Mouse (Mus musculus): ENCODE data around the gene Qrfp. TPM values are rescaled to one million over a fixed set of nuclear protein-coding genes. Genes with fewer than 3 reads are reported as not detected.

Gene Qrfp
- total and polyA plus RNA-seq, 2 experiments from 2014 or later: 0.06 to 0.19 TPM

DNA sequence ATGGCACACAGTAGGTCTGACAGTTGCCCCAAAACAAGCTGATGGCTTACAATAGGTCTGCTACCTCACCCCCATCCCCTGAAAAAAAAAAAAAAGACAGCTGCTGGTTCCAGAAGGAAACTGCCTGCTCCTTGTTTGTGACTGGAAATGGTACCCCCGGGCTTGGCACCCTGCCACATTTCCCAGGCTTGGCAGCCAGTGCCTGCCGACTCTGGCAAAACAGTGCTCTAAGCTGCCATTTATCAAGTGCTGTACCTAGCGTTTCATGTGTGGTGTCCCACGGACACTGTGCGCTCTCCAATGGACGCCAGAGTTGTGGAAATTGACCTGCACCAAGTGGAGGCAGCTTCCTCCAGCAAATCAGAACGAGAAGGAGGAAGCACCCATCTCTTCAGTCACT, 17.5 kb upstream of the Qrfp start:
- no peaks in the 10 kb centered on the region for H3K9me3 ChIP-seq (ENCODE audit: low read length)
- 9% methylated on average over 7 of the region's 7 CpGs for WGBS
- H3K4me3 ChIP-seq (ENCODE audit: low read depth, low read length): no peak overlapping the region
- H3K27me3 ChIP-seq (ENCODE audit: insufficient read depth, low read length): no peaks in the 10 kb centered on the region
- DNase-seq: peak; percentile 91
- H3K9ac ChIP-seq: no peak overlapping the region
- H3K4me1 ChIP-seq (ENCODE audit: insufficient read depth): peaks cover 15% of the 10 kb centered on the region
- 0 out of 2 replicates have a peak overlapping the region, but pooled peaks have one; percentile 13 for H3K4me2 ChIP-seq (ENCODE audit: low read depth)
- H3K36me3 ChIP-seq (ENCODE audit: insufficient read depth): no peaks in the 10 kb centered on the region
- no peak overlapping the region for H3K27ac ChIP-seq (ENCODE audit: low read depth, low read length)
- TF ChIP-seq CTCF (IDR thresholded peaks at IDR 0.05; ENCODE audit: low read depth): no peak
- peak; percentile 65 for ATAC-seq

DNA sequence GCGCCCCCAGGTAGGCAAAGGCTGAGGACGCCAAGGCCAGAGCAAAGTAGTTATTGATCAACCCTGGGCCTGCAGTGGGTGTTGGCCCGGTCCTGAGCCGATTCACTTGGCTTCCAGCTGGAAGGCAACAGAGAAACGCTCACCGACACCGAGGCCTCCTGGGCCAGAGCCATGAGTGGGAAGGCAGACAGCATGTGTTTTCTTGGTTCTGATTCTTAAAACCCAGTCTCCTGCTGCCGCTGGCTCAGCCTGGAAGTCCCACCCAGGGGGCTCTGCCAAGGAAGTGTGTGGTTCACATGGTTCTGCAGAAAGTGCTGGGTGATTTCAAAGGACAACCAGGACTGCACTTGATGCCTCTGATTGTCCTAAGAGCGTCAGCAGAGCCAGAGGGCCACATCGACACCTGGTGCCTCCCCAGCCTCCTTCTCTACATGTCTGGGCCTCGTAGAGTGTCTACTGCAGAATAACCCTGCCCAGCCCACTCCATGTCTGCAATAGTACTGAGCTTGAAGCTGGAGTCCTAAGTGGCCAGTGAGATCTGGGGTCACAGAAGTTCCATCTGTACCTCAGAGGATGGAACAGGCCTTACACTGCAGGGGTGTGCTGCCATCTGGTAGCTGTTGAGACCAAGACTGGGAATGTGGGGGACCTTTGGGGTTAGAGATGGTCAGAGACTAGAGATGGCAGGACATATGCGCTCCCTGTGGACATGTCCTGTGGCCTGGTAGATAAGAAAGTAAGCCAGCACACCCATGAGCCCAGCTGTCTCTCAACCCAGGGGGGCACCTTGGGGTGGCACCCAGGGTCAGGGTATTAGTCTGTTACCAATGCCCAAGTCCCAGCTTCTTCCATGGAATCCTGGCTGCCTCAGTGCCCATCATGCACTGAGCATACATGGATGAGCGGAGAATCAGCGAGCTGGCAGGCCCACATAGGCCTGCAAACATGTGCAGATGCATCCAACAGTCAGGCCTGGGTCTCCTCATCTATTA, 16.0 kb upstream of the Qrfp start:
- no peaks in the 10 kb centered on the region for H3K27me3 ChIP-seq (ENCODE audit: insufficient read depth, low read length)
- H3K9me3 ChIP-seq (ENCODE audit: low read length): no peaks in the 10 kb centered on the region
- no peak overlapping the region for H3K9ac ChIP-seq
- ATAC-seq (no peak), DNase-seq (no peak)
- peaks cover 21% of the 10 kb centered on the region for H3K4me1 ChIP-seq (ENCODE audit: insufficient read depth)
- WGBS: 73% methylated on average over 14 of the region's 14 CpGs
- no peak overlapping the region for H3K27ac ChIP-seq (ENCODE audit: low read depth, low read length)
- no peak overlapping the region for H3K4me2 ChIP-seq (ENCODE audit: low read depth)
- H3K4me3 ChIP-seq (ENCODE audit: low read depth, low read length): no peak overlapping the region
- TF ChIP-seq CTCF (IDR thresholded peaks at IDR 0.05; ENCODE audit: low read depth): no peak
- H3K36me3 ChIP-seq (ENCODE audit: insufficient read depth): no peaks in the 10 kb centered on the region

DNA sequence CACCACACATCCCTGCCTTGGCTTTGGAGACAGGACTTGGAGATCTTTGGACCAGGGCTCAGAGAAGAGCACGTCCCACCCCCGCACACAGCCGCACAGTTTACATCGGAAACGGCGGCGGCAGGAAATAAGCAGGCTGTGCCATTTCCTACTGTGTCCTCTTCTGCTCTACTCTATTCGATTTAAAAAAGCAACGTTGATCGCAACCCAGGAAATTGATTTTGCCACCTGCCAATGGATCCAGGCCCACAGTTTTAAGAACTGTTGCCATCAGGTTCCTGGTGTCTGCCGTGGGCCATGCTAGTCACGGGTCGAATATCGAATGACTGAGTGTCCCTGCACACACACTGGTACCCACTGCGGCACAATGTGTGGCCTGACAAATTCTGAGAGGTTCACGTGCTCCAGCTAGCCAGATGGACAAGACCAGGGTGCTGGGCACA, 15.1 kb upstream of the Qrfp start:
- H3K27me3 ChIP-seq (ENCODE audit: insufficient read depth, low read length): no peaks in the 10 kb centered on the region
- no peak overlapping the region; the same call in 1 of the 2 replicates for H3K9ac ChIP-seq
- H3K4me1 ChIP-seq (ENCODE audit: insufficient read depth): peaks cover 21% of the 10 kb centered on the region
- no peaks in the 10 kb centered on the region for H3K36me3 ChIP-seq (ENCODE audit: insufficient read depth)
- H3K27ac ChIP-seq (ENCODE audit: low read depth, low read length): no peak overlapping the region
- H3K4me2 ChIP-seq (ENCODE audit: low read depth): no peak overlapping the region
- DNase-seq: no peak
- ATAC-seq: no peak
- H3K9me3 ChIP-seq (ENCODE audit: low read length): no peaks in the 10 kb centered on the region
- 57% methylated on average over 16 of the region's 16 CpGs for WGBS
- H3K4me3 ChIP-seq (ENCODE audit: low read depth, low read length): no peak overlapping the region
- TF ChIP-seq CTCF (IDR thresholded peaks at IDR 0.05; ENCODE audit: low read depth): no peak

DNA sequence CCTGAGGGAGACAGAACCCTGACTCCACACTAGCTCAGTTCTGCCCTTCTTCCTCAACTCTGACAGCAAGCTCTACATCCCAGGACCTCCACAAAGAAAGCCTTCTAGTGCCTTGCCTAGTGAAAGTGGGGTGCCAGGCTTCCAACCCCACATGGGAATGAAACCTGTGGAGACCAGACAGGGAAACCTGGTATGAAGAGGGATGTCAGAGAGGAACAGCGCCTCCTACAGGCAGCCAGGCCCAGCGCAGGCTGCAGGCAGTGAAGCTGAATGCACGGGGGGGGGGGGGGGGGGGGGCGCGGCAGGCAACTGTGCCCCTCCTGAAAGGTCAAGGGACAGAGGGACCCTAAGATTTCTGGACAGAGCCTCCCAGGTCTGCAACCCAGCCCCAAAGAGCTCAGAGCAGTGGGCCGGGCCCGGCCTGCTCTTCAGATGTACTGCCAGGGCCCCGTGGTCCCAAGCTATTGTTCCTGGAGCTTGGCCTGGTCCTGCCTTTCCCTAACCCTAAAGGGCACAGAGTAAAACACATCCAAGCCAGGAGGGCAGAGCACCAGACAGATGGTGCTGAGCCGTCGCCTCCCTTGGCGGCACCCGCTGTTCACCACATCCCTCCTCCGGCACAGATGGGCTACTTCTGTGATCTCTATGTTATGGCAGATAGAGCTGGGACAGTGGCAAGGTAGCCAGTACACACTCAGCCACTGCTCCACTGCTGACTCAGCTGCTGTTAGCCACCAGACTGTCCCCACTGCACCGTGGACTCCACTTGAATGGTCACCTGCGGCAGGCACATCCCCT, 13.8 kb upstream of the Qrfp start:
- ATAC-seq (no peak), DNase-seq (peak; percentile 57)
- Histone ChIP-seq H3K9me3 (ENCODE audit: low read length) (no peaks in the 10 kb centered on the region), H3K27me3 (ENCODE audit: insufficient read depth, low read length) (no peaks in the 10 kb centered on the region), H3K27ac (ENCODE audit: low read depth, low read length) (no peak overlapping the region), H3K4me3 (ENCODE audit: low read depth, low read length) (no peak overlapping the region), H3K9ac (no peak overlapping the region), H3K36me3 (ENCODE audit: insufficient read depth) (no peaks in the 10 kb centered on the region), H3K4me2 (ENCODE audit: low read depth) (no peak overlapping the region), H3K4me1 (ENCODE audit: insufficient read depth) (peaks cover 21% of the 10 kb centered on the region)
- TF ChIP-seq CTCF (IDR thresholded peaks at IDR 0.05; ENCODE audit: low read depth): peak; percentile 61
- WGBS: 61% methylated on average over 12 of the region's 15 CpGs

DNA sequence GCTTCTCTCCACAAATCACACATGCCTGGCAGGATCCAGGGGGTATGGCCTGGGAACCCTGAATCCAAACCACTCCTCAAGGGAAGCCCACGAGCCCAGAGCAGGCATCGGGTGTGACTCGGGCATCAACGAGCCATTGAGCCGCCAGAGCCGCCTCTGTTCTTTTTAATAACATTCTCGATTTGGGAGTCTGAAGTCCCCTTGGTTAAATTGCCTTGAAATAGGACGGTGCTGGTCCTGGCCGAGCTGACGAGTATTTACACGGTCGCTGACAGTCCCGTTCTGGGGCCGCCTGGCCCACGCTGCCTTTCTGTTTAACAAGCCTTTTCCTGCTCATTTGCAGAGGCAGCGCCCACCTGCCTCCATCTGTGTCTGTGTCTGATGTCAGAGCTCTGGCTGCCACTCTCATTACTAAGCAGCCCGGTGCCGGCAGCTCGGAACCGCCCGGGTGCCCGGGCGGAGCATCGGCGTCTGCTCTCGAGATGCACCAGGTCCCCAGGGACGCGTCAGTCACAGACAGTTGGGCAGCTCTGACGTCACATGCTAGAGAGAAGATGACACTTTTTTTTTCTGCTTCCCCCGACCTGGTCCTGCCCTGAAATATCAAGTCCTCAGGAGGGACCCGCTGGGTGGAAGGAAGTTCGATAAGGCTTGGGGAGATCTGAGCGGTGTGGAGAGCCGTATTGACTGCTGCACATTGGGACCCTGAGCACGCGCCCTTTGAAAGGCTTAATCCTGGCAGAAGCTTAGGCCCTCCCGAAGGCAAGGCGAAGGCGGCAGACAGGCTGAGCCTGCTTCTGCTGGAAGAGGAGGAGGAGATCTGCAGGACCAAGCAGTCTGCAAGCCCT, 12.4 kb upstream of the Qrfp start:
- Histone ChIP-seq H3K4me2 (ENCODE audit: low read depth) (peak overlapping the region; percentile 43), H3K27me3 (ENCODE audit: insufficient read depth, low read length) (no peaks in the 10 kb centered on the region), H3K9ac (peak overlapping the region; percentile 26; the same call in 1 of the 2 replicates), H3K27ac (ENCODE audit: low read depth, low read length) (0 out of 2 replicates have a peak overlapping the region, but pooled peaks have one; percentile 21), H3K36me3 (ENCODE audit: insufficient read depth) (no peaks in the 10 kb centered on the region), H3K9me3 (ENCODE audit: low read length) (no peaks in the 10 kb centered on the region), H3K4me1 (ENCODE audit: insufficient read depth) (peaks cover 21% of the 10 kb centered on the region), H3K4me3 (ENCODE audit: low read depth, low read length) (peak overlapping the region; percentile 22)
- peak; percentile 72 for DNase-seq
- ATAC-seq: peak; percentile 72
- TF ChIP-seq CTCF (IDR thresholded peaks at IDR 0.05; ENCODE audit: low read depth): no peak
- 6% methylated on average over 39 of the region's 39 CpGs for WGBS

DNA sequence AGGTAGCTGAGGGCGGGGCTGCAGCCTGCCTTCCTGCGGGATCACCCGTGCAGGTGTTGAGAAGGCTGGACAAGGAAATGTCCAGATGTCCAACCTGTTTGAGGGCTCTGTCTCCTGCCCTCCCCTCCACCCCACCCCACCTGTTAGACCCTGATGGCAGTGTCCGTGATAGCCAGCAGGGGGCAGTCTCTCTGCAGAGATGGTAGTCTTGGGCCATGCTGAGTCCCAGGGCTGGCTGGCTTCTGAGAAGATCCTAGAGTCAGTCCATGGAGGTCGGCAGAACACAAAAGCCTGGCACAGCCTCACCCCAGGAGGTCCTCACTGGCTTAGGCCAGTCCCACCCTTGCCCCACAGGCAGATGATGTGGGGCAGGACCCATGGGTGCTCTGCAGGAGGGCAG, 5.0 kb upstream of the Qrfp start:
- 33% methylated on average over 5 of the region's 5 CpGs for WGBS
- TF ChIP-seq CTCF (IDR thresholded peaks at IDR 0.05; ENCODE audit: low read depth): peak; percentile 80
- Histone ChIP-seq H3K9ac (no peak overlapping the region), H3K27me3 (ENCODE audit: insufficient read depth, low read length) (no peaks in the 10 kb centered on the region), H3K27ac (ENCODE audit: low read depth, low read length) (no peak overlapping the region), H3K4me3 (ENCODE audit: low read depth, low read length) (no peak overlapping the region), H3K36me3 (ENCODE audit: insufficient read depth) (no peaks in the 10 kb centered on the region; the same call in 1 of the 2 replicates), H3K4me1 (ENCODE audit: insufficient read depth) (no peaks in the 10 kb centered on the region), H3K9me3 (ENCODE audit: low read length) (no peaks in the 10 kb centered on the region), H3K4me2 (ENCODE audit: low read depth) (no peak overlapping the region)
- DNase-seq: peak; percentile 66
- ATAC-seq: peak; percentile 52; the same call in 1 of the 2 replicates
